Mouse (Mus musculus): ENCODE results near the gene Rnf6. TPM values are rescaled to one million over a fixed set of nuclear protein-coding genes. Genes with fewer than 3 reads are reported as not detected.

The Rnf6 gene
- polyA plus RNA-seq, 1 experiment from 2014 or later = 34.7 TPM

DNA sequence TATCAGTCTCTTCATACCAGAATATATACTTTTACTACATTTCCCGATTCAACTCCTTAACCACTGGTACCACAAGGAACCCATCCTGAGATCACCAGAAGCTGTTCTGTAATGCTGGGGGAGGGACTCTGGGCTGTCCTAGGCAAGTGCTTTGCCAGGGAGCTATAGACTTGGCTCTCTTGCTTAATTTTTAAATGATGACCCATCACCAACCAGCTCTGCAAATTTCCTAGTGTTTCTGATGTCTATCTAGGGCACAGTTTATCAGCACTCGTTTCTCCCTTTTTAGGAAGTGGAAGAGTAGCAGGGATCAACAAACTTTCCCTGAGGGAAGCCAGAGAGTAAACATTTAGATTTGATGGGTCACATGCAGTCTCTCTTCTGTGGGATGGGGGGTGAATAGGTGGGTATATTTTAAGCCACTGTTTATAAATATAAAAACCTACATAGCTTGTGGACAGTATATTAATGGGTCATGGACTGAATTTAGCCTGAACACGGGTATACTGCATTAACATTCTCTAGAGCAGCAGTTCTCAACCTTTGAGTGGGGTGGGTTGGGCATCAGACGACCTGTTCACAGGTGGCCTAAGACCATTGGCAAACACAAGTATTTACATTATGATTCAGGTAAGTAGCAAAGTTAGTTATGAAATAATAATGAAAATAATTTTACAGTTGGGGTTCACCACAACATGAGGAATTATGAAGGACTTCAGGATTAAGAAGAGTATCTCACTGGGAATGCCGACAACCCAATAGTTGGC is 30.5 kb upstream of the Rnf6 start:
- no peak overlapping the region for H3K4me3 ChIP-seq (ENCODE audit: low read depth, low read length)
- H3K27ac ChIP-seq (ENCODE audit: low read depth) = 0 out of 2 replicates have a peak overlapping the region, but pooled peaks have one; percentile 16
- no peak overlapping the region for H3K9ac ChIP-seq
- peaks cover 5% of the 10 kb centered on the region; the same call in 1 of the 2 replicates for H3K4me1 ChIP-seq (ENCODE audit: insufficient read depth)
- TF ChIP-seq CTCF (IDR thresholded peaks at IDR 0.05; ENCODE audit: low read depth) = no peak
- ATAC-seq (ENCODE audit: insufficient read depth) = peak; percentile 60; the same call in 1 of the 2 replicates
- no peaks in the 10 kb centered on the region for H3K27me3 ChIP-seq (ENCODE audit: insufficient read depth, low read length)
- WGBS = 55% methylated on average over 5 of the region's 5 CpGs
- peak; percentile 28 for DNase-seq
- H3K9me3 ChIP-seq (ENCODE audit: low read depth, low read length) = no peaks in the 10 kb centered on the region
- 0 out of 2 replicates have a peak, but pooled peaks cover 6% of the 10 kb centered on the region for H3K36me3 ChIP-seq (ENCODE audit: insufficient read depth)
- H3K4me2 ChIP-seq = no peak overlapping the region

DNA sequence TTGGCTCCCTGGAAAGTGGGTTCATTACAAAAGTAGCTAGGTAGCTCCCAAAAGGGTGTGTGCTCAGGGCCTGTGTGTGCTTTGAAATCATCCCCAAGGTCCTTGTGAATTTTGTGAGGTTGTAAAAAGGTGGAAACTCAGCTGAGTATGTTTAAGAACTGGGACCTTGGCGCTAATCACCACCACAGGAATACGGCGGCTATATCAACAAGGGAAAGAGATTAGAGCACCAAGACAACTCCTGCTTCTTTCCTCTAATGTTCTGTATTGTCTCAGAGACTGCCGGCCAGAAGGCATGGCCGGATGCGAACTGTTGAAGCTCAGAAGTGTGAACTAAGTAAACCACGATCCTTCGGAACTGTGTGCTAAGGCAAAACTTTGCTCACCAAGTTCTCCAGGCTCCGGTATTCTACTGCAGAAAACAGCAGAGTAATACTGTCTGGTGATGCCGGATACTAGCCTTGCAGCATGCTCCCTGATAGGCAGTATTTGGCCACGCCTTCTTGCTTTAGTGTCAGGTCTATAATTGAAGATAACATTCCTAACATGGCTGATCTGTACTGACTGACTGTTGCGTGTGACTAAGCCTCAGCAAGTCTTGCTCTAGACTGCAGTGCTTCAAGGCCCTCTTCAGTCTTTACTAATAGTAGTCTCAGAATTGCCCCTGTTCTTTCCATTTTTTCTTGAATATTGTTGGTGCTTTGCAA is 29.2 kb upstream of the Rnf6 start:
- Histone ChIP-seq H3K27ac (ENCODE audit: low read depth) (peak overlapping the region; percentile 47; the same call in 1 of the 2 replicates), H3K4me2 (no peak overlapping the region), H3K9me3 (ENCODE audit: low read depth, low read length) (no peaks in the 10 kb centered on the region), H3K9ac (no peak overlapping the region), H3K4me1 (ENCODE audit: insufficient read depth) (peaks cover 5% of the 10 kb centered on the region; the same call in 1 of the 2 replicates), H3K27me3 (ENCODE audit: insufficient read depth, low read length) (no peaks in the 10 kb centered on the region), H3K36me3 (ENCODE audit: insufficient read depth) (0 out of 2 replicates have a peak, but pooled peaks cover 6% of the 10 kb centered on the region), H3K4me3 (ENCODE audit: low read depth, low read length) (no peak overlapping the region)
- 73% methylated on average over 12 of the region's 12 CpGs for WGBS
- TF ChIP-seq CTCF (IDR thresholded peaks at IDR 0.05; ENCODE audit: low read depth) = no peak
- ATAC-seq (ENCODE audit: insufficient read depth) (peak; percentile 57), DNase-seq (no peak)

DNA sequence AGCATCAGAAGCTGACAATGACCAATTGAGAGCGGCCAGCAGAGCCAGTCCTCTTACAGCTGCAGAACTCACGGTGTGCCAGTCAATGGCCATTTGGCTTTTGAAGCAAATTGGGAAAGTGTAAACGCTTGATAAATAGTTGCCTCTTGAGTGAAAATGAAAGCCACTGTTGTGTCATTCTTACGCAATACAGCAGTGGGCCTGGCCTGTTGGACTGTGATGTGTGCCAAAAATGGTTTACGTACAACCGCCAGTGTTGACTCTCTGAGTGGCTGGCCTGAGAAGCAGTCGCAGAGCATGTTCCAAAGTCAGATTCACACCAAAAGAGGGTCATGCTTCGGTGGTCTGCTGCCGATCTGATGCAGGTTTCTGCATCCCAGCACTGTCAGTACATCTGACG is 27.4 kb upstream of the Rnf6 start:
- peak; percentile 63 for DNase-seq
- H3K4me3 ChIP-seq (ENCODE audit: low read depth, low read length) = no peak overlapping the region
- ATAC-seq (ENCODE audit: insufficient read depth) = peak; percentile 26; the same call in 1 of the 2 replicates
- 70% methylated on average over 10 of the region's 10 CpGs for WGBS
- no peak for TF ChIP-seq CTCF (IDR thresholded peaks at IDR 0.05; ENCODE audit: low read depth)
- H3K27ac ChIP-seq (ENCODE audit: low read depth) = no peak overlapping the region
- no peaks in the 10 kb centered on the region for H3K9me3 ChIP-seq (ENCODE audit: low read depth, low read length)
- no peak overlapping the region for H3K9ac ChIP-seq
- no peak overlapping the region for H3K4me2 ChIP-seq
- H3K4me1 ChIP-seq (ENCODE audit: insufficient read depth) = peaks cover 5% of the 10 kb centered on the region; the same call in 1 of the 2 replicates
- H3K27me3 ChIP-seq (ENCODE audit: insufficient read depth, low read length) = no peaks in the 10 kb centered on the region
- H3K36me3 ChIP-seq (ENCODE audit: insufficient read depth) = 0 out of 2 replicates have a peak, but pooled peaks cover 6% of the 10 kb centered on the region

DNA sequence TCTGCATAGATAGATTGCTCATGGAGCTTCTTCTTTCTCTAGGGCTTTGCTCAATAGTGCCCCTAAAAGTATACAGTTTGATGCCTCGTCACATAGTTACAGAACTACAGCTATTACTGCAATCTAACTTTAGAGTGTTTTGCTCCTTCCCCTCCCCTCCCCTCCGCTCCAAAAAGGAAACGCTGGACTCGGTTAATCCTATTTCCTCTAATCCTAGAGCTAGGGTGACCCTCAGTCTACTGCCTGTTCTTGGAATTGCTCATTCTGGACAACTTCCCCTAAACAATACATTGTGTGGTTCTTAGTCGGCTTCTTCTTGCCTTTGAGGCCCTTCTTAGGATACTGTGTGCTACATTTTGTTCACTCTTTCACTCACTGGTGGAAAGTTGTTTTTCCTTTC is 26.4 kb upstream of the Rnf6 start:
- Histone ChIP-seq H3K27ac (ENCODE audit: low read depth) (no peak overlapping the region), H3K9ac (no peak overlapping the region), H3K27me3 (ENCODE audit: insufficient read depth, low read length) (no peaks in the 10 kb centered on the region), H3K9me3 (ENCODE audit: low read depth, low read length) (no peaks in the 10 kb centered on the region), H3K4me2 (no peak overlapping the region), H3K4me3 (ENCODE audit: low read depth, low read length) (no peak overlapping the region), H3K36me3 (ENCODE audit: insufficient read depth) (0 out of 2 replicates have a peak, but pooled peaks cover 3% of the 10 kb centered on the region), H3K4me1 (ENCODE audit: insufficient read depth) (peaks cover 5% of the 10 kb centered on the region; the same call in 1 of the 2 replicates)
- no peak for DNase-seq
- 64% methylated on average over 5 of the region's 5 CpGs for WGBS
- TF ChIP-seq CTCF (IDR thresholded peaks at IDR 0.05; ENCODE audit: low read depth) = no peak
- ATAC-seq (ENCODE audit: insufficient read depth) = no peak

DNA sequence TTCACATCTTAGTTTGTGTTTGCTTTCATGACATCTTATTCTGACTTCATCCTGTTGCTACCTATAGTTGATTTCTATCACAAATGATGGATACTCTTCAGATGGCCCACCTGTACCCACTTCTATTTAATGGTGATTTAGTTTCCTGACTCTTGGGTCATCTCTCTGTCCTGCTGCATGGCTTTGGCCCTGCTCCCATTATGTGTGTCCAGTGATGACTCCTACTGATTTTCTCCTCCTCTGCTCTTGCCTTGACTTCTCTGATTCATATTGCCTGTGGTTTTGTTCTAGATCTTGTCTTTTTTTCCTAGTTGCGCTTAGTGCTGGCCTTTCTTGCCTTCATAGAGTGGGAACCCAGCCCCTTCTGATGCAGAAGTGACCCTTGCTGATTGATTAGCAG is 25.0 kb upstream of the Rnf6 start:
- ATAC-seq (ENCODE audit: insufficient read depth) = no peak
- 96% methylated on average over 1 of the region's 1 CpGs for WGBS

DNA sequence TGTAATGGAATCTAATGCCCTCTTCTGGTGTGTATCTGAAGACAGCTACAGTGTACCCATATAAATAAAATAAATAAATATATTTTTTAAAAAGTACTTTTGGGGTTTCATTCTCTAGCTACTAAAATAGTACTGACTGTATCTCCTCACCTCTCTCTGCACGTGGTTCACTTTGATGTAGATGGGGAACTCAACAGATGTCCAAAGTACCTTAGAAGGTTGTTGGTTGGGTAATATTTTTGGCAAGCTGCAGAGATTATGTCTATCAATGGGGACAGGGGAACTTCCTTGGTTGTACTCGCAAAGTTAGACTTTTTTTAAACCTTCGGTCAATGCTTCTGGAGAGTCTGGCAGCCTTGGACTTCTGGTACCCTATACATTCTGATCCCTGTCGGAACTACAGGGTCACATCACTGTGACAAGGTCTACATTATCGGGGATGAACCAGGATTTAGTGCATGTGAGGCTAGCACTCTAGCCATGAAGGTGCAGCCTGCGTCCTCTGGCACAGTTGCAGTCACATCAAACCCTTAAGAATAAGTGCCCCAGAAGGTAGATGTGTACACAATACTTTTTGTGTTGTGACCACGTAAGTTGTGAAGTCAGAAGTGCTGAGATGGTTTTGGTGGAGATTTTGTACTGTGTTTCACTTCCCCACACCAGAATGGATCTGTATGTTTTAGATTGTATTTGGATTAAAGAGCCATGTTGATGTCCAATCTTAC is 24.5 kb upstream of the Rnf6 start:
- no peak for TF ChIP-seq CTCF (IDR thresholded peaks at IDR 0.05; ENCODE audit: low read depth)
- WGBS = 87% methylated on average over 7 of the region's 7 CpGs
- H3K4me3 ChIP-seq (ENCODE audit: low read depth, low read length) = no peak overlapping the region
- no peaks in the 10 kb centered on the region for H3K4me1 ChIP-seq (ENCODE audit: insufficient read depth)
- no peak overlapping the region for H3K4me2 ChIP-seq
- no peaks in the 10 kb centered on the region for H3K9me3 ChIP-seq (ENCODE audit: low read depth, low read length)
- no peak overlapping the region for H3K9ac ChIP-seq
- no peak for DNase-seq
- no peak for ATAC-seq (ENCODE audit: insufficient read depth)
- 0 out of 2 replicates have a peak, but pooled peaks cover 3% of the 10 kb centered on the region for H3K36me3 ChIP-seq (ENCODE audit: insufficient read depth)
- H3K27me3 ChIP-seq (ENCODE audit: insufficient read depth, low read length) = no peaks in the 10 kb centered on the region
- H3K27ac ChIP-seq (ENCODE audit: low read depth) = no peak overlapping the region

More for the DNA sequence above, 25.0 kb upstream of the Rnf6 start:
- no peak for DNase-seq
- no peak overlapping the region for H3K9ac ChIP-seq
- H3K4me2 ChIP-seq = no peak overlapping the region
- 0 out of 2 replicates have a peak, but pooled peaks cover 3% of the 10 kb centered on the region for H3K36me3 ChIP-seq (ENCODE audit: insufficient read depth)
- no peaks in the 10 kb centered on the region for H3K27me3 ChIP-seq (ENCODE audit: insufficient read depth, low read length)
- H3K27ac ChIP-seq (ENCODE audit: low read depth) = no peak overlapping the region
- no peak for TF ChIP-seq CTCF (IDR thresholded peaks at IDR 0.05; ENCODE audit: low read depth)
- no peaks in the 10 kb centered on the region for H3K9me3 ChIP-seq (ENCODE audit: low read depth, low read length)
- H3K4me1 ChIP-seq (ENCODE audit: insufficient read depth) = peaks cover under 1% of the 10 kb centered on the region; the same call in 1 of the 2 replicates
- no peak overlapping the region for H3K4me3 ChIP-seq (ENCODE audit: low read depth, low read length)
